Mouse (Mus musculus) spleen, embryonic (tissue): ENCODE measurements at regions not wholly inside any gene's neighbourhood (a gene's known extent, or its start where the extent isn't known, plus 50 kb on each side); places are given as distances from the start of the nearest gene placed in this dataset.
"Not testable (repeated sequence)": the region's sequence is repeated elsewhere in the genome, so short reads cannot be mapped to it uniquely, and the experiment has no call there.

Source experiments
- CTCF ChIA-PET: fragments of 350-600 bp; sonication (Branson Sonifier 250); formaldehyde crosslinking; loops from one replicate; lab custom pipeline; 2022; lab: Charles Lee

GRCm38 (mm10) chr1:81632704-81633103, 556.0 kb downstream of the Nyap2 start:
- CTCF ChIA-PET = no interaction called here

DNA sequence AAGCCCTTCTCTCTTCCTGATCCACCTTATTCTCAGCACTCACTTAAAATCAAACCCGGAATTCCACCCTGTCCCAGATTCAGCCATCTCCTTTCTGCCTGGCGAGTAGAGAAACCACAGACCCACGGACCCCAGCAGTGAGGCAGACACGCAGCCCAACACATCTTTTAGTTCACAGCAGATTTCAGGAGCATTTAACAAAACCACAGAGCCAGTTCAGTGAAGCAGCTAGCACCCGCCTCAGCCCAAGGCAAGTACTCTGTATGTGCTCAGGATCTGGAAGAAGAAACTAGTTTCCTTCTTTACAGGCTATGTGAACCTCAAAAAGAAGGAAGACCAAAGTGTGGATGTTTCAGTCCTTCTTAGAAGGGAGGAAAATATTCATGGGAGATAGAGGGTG, 560.6 kb downstream of the Nyap2 start:
- CTCF ChIA-PET = no interaction called here

- CTCF ChIA-PET = no interaction called here
These were observed 576.4 kb downstream of the Nyap2 start for GRCm38 (mm10) chr1:81652990-81653717.

GRCm38 (mm10) chr1:81661245-81661644, 571.7 kb upstream of the Gm9747 start:
- CTCF ChIA-PET = no interaction called here

DNA sequence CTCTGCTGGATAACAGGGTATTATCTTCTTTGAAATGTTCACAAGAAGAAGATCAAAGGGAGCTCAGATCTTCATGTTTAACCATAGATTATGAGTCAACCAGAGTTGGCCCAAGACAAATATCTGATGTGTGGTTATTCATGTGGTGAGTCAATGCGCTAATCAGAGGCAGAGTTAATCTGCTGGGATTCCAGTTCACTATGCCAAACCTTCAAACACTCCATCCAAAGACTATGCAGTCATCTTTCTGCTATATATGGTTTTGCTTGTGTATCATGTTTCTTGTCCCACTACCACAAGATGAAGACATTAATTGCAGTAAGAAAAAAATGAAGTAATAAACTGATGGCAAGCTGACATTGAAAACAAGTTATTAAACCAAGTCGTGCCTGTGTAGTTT, 561.8 kb upstream of the Gm9747 start:
- CTCF ChIA-PET = no interaction called here

- CTCF ChIA-PET = no interaction called here
These were observed 561.2 kb upstream of the Gm9747 start for GRCm38 (mm10) chr1:81671725-81672124.

DNA sequence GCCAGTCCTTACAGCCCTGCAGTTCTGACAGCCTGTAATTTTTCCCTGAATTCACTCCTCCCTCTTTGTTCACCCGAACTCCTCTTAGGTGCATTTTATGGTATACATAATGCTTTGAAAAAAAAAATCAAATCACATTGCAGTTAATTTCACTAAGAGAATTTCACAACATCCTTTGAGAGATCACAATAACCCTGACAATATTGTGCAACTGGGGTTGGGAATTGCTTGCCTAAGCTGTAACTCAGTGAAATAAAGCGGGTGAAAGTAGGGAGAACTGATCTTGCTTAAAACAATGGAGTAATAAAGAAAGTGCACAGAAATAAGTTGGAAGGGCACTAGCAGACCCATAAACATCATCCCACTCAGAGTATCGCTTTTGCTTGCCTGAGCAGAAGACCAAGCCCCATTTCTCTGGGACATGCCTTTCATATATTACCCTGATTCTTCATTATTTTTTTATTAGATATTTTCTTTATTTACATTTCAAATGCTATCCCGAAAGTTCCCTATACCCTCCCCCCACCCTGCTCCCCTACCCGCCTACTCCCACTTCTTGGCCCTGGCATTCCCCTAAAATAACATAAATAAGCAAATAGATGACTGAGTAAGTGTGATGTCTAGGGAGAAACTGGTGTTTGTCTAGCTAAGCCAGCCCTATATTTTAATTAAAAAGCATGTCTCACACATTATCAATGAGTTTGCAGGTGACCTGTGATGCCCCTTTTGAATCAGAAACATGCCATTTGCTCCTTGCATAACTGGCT, 557.2 kb upstream of the Gm9747 start:
- CTCF ChIA-PET = no interaction called here

- CTCF ChIA-PET = no interaction called here
These were observed 555.0 kb upstream of the Gm9747 start for GRCm38 (mm10) chr1:81677768-81678400.

DNA sequence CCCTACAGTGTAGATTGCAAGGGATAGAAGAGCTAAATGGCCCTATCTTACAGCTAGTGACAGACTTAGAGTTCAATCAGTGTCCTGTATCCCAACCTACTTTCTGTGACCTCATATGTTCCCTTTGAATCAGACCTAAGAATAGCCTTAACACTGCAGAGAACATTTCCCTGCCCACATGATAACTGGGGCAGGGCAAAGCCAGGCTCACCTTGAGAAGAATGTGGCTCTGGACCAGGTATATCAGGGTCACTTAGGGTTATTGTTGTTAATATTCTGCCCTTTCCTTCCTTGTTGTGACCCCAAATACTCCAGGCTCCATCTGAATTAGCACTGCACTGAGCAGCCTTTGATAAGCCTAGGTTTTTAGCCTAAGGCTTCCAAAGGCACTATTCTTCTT, 536.8 kb upstream of the Gm9747 start:
- CTCF ChIA-PET = no interaction called here

DNA sequence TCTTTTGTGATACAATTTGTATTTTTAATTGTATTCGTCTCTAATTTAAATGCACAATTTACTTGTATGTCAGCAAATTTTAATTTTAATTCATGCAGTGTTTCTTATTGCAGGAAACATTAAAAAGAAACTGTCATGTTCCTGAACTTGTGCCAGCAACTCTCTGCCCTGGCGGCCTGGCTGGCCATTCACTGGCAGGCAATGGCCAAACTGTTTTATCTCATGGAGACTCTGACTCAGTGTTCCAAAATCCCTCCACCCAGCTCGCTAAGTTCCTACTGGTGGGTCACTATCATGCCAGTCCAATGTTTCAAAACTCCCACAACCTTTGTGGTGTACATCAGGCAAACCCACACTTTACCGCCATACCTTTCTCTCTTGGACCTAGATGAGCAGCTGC, 523.7 kb upstream of the Gm9747 start:
- CTCF ChIA-PET = no interaction called here

- CTCF ChIA-PET = no interaction called here
These were observed 515.8 kb upstream of the Gm9747 start for GRCm38 (mm10) chr1:81717091-81717490.

DNA sequence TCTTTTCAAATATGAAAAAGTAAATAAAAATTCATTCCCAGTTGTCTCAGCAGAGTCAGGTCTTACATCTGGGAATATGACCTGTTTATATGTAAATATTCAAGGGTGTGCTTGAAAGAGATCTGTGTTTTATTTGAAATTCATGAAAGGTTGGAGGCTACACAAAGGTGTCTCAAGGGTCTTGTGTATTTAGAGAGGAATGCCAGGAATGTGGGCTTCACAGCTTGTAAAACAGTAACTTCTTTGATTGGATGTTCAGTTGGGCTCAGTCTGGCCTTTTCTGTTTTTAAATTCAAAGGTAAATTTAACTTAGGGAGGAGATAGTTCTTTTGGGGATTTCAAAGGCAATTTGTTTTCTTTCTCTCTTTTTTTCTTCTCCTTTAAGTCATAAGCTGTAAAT, 514.7 kb upstream of the Gm9747 start:
- CTCF ChIA-PET = no interaction called here

- CTCF ChIA-PET = no interaction called here
These were observed 508.1 kb upstream of the Gm9747 start for GRCm38 (mm10) chr1:81724859-81725258.

DNA sequence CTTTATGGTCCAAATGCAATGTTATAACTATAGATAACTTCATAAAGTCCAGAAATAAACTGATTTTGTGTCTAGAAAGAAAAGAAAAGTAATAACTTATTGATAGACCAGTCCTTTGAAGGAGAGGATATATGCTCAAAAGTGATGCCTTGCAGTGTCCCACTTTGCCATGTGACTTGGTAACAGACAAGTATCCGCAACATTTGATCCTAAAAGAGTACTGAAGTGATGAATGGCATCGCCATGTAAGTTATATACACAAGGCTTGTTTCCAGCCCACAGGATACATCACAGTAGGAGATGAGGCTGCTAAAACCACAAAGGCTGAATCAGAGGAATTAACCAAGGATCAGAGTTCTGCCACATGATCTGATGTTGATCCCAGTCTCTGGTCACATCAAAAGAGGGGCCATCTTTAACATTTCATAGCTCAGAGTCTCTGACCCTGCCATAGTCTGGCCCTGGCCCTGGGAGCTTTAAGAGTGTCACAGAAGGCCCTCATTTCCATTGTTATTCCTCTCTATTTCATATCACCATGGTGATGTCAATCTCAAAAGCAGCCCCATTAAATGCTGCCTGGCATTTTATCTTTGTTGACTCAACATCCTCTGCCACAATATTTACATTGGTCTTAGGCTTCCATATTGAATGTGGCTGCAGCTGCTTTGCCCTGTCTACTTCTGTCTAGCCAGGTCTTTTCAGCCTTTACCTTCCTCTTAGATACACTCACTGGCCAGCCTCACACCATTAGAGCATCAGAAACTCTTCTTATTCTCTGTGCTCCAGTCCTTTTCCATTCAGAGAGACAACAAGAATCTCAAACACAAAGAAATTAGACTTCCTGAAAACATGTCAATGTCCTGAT, 506.4 kb upstream of the Gm9747 start:
- CTCF ChIA-PET = no interaction called here

- CTCF ChIA-PET = no interaction called here
These were observed 495.6 kb upstream of the Gm9747 start for GRCm38 (mm10) chr1:81737111-81737833.

DNA sequence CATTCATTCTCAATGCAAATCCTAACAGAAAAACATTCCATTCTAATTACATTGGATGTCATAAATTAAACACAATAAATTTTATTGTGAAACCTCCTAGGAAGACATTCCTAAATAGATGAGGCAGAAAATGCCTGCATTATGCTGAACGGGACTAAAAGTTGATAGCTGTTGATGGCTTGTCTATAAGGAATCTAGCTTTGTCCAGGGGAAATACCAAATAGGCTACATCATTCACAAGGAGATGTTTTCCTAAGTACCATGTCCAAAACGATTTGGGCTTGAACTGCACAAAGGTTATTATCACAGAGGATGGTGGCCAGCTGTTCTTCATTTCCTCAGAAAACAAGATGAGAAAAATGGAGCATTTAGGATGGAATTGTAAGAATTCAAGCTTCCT, 494.5 kb upstream of the Gm9747 start:
- CTCF ChIA-PET = no interaction called here

DNA sequence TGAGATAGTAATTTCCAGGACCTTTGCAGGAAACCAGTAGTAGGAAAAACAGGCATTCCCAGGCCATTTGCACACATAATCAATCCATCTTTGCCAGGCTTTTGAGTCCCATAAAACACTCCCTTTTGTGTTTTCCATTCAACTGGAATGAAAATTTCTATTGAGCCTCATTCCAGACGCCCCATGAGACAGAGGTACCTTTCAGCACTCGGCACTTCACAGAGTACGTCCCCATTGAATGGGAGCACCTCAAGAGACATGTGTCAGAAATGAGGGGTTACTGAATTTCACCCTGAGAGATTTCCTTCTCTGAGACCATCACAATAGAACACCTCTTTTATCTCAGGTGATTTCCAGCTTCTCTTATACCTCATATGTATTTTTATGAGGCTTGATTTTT, 493.5 kb upstream of the Gm9747 start:
- CTCF ChIA-PET = no interaction called here

- CTCF ChIA-PET = no interaction called here
These were observed 492.9 kb upstream of the Gm9747 start for GRCm38 (mm10) chr1:81739981-81740380.

DNA sequence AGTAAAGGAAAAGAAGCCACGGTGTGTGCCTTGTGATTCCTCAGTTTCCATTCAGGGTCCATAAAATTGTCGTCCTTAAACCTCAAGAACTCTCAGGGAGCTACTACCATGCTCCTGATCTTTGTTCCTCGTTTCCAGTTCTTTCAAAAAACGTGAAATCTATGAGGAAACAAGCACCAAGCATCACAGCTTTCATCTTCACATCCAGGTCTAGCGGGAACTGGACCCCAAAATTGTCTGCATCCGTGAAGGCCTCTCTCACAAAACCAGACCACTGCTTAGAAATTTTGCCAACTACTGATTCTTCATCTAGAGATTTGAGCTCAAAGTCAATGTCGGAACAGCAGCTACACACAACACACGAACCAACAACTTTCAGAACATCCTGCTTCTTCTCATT, 491.0 kb upstream of the Gm9747 start:
- CTCF ChIA-PET = not testable (repeated sequence)

DNA sequence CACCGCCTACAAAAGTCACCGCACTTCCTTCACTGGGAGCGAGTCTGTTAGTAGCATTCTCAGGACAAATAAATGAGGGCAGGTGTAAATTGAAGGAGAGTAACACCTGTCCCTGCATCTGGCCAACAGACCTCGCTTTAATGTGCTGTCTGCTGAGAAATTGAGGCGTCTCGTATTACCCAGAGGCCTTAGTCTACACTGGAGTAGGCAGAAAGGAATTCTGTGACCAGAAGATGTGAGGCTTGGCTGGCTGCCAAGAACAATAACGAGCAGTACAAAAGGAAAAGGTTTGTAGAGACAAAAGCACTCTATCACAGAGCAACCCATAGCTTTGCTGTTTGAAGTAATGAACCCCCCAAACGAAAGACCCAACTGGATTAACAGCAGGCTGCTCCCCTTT, 488.4 kb upstream of the Gm9747 start:
- CTCF ChIA-PET = no interaction called here
